Mouse (Mus musculus) hindbrain, embryonic 15.5 days (tissue): Measurements from ENCODE around the gene Zfp697. TPM values are rescaled to one million over a fixed set of nuclear protein-coding genes. Genes with fewer than 3 reads are reported as not detected.
A peak's percentile ranks its signal among the peaks of the same experiment; 100 is the strongest.
"Not testable (repeated sequence)": the region's sequence is repeated elsewhere in the genome, so short reads cannot be mapped to it uniquely, and the experiment has no call there.

ENCODE experiments used
- ATAC-seq: fragments of 200-750 bp; cut with Nextera tagmentation; 2 replicates; pipeline ENCODE4 v1.8.0; 2017; ENCODE audit warnings: low read depth, moderate number of reproducible peaks, moderate TSS enrichment; ENCODE audit not compliant: low FRiP score
- H3K27ac ChIP-seq: fragments of 300-500 bp; sonication (generic); replicated peaks from 2 replicates; pipeline ENCODE4 v1.5.1; 2015; ENCODE audit warnings: mild to moderate bottlenecking, inconsistent platforms
- H3K27me3 ChIP-seq: fragments of 300-500 bp; sonication (generic); 2 replicates; pipeline ENCODE4 v1.6.1; 2015; ENCODE audit warnings: control low read depth, inconsistent platforms
- H3K36me3 ChIP-seq: fragments of 300-500 bp; sonication (generic); 2 replicates; pipeline ENCODE4 v1.6.1; 2015; ENCODE audit warnings: control low read depth, inconsistent platforms
- H3K4me1 ChIP-seq: fragments of 300-500 bp; sonication (generic); replicated peaks from 2 replicates; pipeline ENCODE4 v1.6.1; 2015; ENCODE audit warnings: control low read depth, inconsistent platforms
- H3K4me2 ChIP-seq: fragments of 300-500 bp; sonication (generic); 2 replicates; pipeline ENCODE4 v1.6.1; 2015; ENCODE audit warnings: moderate library complexity, mild to moderate bottlenecking, inconsistent platforms
- H3K4me3 ChIP-seq: fragments of 300-500 bp; sonication (generic); 2 replicates; pipeline ENCODE4 v1.5.1; 2015; ENCODE audit warnings: mild to moderate bottlenecking, inconsistent platforms
- H3K9ac ChIP-seq: fragments of 300-500 bp; sonication (generic); 2 replicates; pipeline ENCODE4 v1.6.1; 2015; ENCODE audit warnings: inconsistent platforms
- H3K9me3 ChIP-seq: fragments of 300-500 bp; sonication (generic); 2 replicates; pipeline ENCODE4 v1.6.1; 2016; ENCODE audit warnings: control low read depth, inconsistent platforms
- WGBS: fragments of 180-500 bp; shearing (Covaris S2); methylation state at CpG from one replicate; pipeline ENCODE4 v1.1.7; 2015; 5-methylcytosine and 5-hydroxymethylcytosine counted together
- polyA plus RNA-seq: library from polyadenylated mRNA; unstranded; fragments of >200 nt; fragmentation: Nextera tagmentation; extraction: Ambion mirVana; gene quantifications from 2 replicates; pipeline ENCODE4 v1.2.1, GENCODE M21; 2015

Gene Zfp697
- polyA plus RNA-seq, 1 experiment from 2014 or later, result 14.7 TPM

DNA sequence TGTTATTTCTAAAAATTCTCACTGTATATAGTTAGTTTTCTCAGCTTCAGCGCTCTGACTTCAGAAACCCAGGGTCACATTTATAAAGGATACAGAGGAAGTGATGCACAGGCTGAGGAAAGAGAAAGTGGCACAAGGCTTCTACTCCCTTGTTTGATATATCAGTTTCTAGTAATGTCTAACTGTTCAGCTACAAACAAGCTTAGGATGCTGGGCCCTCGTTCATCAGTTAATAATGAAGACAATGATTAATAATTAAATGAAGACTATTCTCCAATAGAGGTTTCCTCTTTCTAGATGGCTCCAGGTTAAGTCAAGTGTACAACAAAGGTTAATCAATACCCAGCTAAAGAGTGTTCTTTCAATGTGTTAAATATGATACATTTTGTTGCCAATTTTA lies 181.6 kb downstream of the Zfp697 start:
- no CpG with 5 or more reads among the region's 2 CpGs for WGBS
- H3K27ac ChIP-seq, H3K9ac ChIP-seq, H3K36me3 ChIP-seq, H3K9me3 ChIP-seq, H3K4me2 ChIP-seq, ATAC-seq, H3K27me3 ChIP-seq, H3K4me3 ChIP-seq, H3K4me1 ChIP-seq: not testable (repeated sequence)

- not testable (repeated sequence) for ATAC-seq, H3K4me2 ChIP-seq, H3K4me1 ChIP-seq, H3K9me3 ChIP-seq, H3K36me3 ChIP-seq, H3K4me3 ChIP-seq, H3K27me3 ChIP-seq, H3K9ac ChIP-seq, H3K27ac ChIP-seq
- WGBS, result no CpG with 5 or more reads among the region's 3 CpGs
Measured at GRCm38 (mm10) chr3:98564894-98565293, 182.6 kb downstream of the Zfp697 start.

GRCm38 (mm10) chr3:98567717-98568116 lies 185.5 kb downstream of the Zfp697 start:
- not testable (repeated sequence) for H3K4me3 ChIP-seq, H3K9me3 ChIP-seq, H3K9ac ChIP-seq, H3K27me3 ChIP-seq, H3K4me1 ChIP-seq, H3K36me3 ChIP-seq, H3K4me2 ChIP-seq, H3K27ac ChIP-seq
- 86% methylated on average over 2 of the region's 2 CpGs for WGBS
- ATAC-seq, result 0 out of 2 replicates have a peak, but pooled peaks have one; percentile 51

DNA sequence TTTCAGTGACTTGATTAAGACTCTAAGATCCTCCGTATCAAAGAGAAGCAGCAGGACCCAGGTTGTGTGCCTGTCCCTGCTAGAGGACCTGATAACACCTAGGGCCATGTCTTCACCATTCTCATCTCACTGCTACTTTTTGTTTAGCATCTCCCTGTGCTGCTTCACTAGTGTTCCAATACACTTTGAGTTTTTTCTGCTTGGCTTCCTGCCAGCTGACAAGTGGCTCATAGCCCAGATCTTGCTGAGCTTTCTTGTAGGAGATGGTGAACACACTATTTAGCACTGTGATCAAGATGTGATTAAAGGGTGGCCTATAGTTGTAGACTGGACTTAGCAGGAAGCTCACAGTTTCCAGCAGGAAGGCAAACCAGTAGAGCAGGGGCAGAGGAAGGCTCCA lies 198.8 kb downstream of the Zfp697 start:
- not testable (repeated sequence) for H3K4me3 ChIP-seq, H3K36me3 ChIP-seq, H3K27ac ChIP-seq, ATAC-seq, H3K27me3 ChIP-seq, H3K9ac ChIP-seq, H3K9me3 ChIP-seq, H3K4me1 ChIP-seq, H3K4me2 ChIP-seq
- 92% methylated on average over 1 of the region's 1 CpGs for WGBS

DNA sequence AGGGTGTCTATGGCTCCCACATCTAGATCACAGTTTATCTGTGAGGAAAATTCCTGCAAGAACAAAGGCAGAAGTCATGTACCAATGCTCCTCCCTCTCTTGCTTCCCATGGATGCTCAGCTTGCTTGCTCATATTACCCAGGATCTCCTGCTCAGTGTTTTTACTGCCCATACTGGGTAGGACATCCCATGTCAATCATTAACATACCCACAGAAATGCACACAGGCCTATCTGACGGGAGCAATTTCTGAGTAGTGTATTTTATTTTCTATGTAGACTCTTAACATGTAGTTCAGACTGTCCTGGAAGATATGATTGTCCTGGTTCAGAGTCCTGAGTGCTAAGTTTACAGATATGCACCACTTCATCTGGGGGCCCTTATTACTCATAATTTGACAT lies 199.9 kb downstream of the Zfp697 start:
- H3K9me3 ChIP-seq, H3K4me1 ChIP-seq, H3K4me2 ChIP-seq, ATAC-seq, H3K4me3 ChIP-seq, H3K27me3 ChIP-seq, H3K27ac ChIP-seq, H3K36me3 ChIP-seq, H3K9ac ChIP-seq: not testable (repeated sequence)
- no CpG with 5 or more reads among the region's 1 CpGs for WGBS

- not testable (repeated sequence) for ATAC-seq, H3K27me3 ChIP-seq, H3K27ac ChIP-seq, H3K4me3 ChIP-seq, H3K4me2 ChIP-seq, H3K36me3 ChIP-seq, H3K9ac ChIP-seq, H3K9me3 ChIP-seq, H3K4me1 ChIP-seq
Measured at GRCm38 (mm10) chr3:98582622-98583021, 200.4 kb downstream of the Zfp697 start.

- no peak for ATAC-seq
- H3K27me3 ChIP-seq, result no peaks in the 10 kb centered on the region
- no peak overlapping the region for H3K4me3 ChIP-seq
- no peak overlapping the region for H3K9ac ChIP-seq
- no peaks in the 10 kb centered on the region for H3K4me1 ChIP-seq
- 92% methylated on average over 2 of the region's 2 CpGs for WGBS
- H3K27ac ChIP-seq, result no peak overlapping the region
- H3K4me2 ChIP-seq, result no peak overlapping the region
- H3K36me3 ChIP-seq, result no peaks in the 10 kb centered on the region
- no peaks in the 10 kb centered on the region for H3K9me3 ChIP-seq
Measured at GRCm38 (mm10) chr3:98587721-98588120, 205.5 kb downstream of the Zfp697 start.

DNA sequence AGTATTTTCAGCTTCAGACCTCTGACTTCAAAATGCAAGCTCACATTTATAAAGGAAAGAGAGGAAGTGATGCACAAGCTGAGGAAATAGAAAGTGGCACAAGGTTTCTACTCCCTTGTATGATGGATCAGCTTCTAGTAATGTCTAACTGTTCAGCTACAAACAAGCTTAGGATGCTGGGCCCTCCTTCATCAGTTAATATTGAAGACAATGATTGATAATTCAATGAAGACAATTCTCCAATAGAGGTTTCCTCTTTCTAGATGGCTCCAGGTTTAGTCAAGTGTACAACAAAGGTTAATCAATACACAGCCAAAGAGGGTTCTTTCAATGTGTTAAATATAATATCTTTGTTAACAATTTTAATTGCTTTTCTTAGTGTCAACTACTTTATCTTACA lies 206.4 kb downstream of the Zfp697 start, which contains the start of gene Gm10681:
Gene Gm10681, minus strand, starts transcription at position 101 of the 400 bp plus-strand sequence.
- H3K27me3 ChIP-seq, result no peaks in the 10 kb centered on the region
- H3K9me3 ChIP-seq, result no peaks in the 10 kb centered on the region
- no peak for ATAC-seq

DNA sequence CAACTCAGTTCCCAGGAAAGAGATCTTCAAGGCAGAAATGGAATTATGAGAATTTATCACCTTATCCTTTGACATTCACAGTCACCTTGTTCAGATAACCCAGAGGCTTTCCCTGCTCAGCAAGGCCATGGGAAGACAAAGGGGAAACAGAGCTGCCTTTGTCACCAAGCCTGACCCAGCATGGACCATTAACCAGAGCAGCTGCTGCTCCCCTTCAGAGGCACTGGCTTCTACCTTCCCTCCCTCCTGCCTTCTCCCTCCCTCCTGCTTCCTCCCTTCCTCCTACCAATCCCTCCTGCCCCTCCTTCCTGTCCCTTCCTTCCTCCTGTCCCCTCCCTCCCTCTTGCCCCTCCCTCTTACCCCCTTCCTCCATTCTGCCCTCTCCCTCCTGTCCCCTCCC lies 231.3 kb downstream of the Zfp697 start:
- not testable (repeated sequence) for ATAC-seq, H3K4me3 ChIP-seq, H3K9me3 ChIP-seq, H3K4me1 ChIP-seq, H3K9ac ChIP-seq, H3K27ac ChIP-seq, H3K27me3 ChIP-seq, H3K36me3 ChIP-seq, H3K4me2 ChIP-seq

More for the DNA sequence above, 206.4 kb downstream of the Zfp697 start, which contains the start of gene Gm10681:
- Histone ChIP-seq H3K9ac (no peak within 1 kb of the TSS), H3K36me3 (no peaks in the 10 kb centered on the region), H3K4me3 (no peak within 1 kb of the TSS), H3K27ac (no peak within 1 kb of the TSS), H3K4me2 (no peak within 1 kb of the TSS), H3K4me1 (no peaks in the 10 kb centered on the region)

DNA sequence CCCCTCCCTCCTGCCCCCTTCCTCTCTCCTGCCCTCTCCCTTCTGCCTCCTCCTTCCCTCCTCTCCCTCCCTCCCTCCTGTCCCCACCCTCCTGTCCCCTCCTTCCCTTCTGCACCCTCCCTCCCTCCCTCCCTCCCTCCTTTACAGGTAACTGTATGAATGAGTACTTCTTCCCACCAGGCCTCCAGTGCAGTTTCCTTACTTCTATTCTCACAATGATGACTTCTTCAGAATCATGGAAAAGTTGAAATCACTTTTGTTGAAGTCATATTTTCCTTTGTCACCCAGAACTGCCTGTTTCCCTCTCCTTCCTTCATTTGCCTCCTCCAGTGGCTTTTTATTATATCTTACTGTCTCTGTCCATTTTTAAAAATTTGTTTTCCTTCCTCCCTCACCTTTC lies 231.7 kb downstream of the Zfp697 start:
- H3K27me3 ChIP-seq, result no peaks in the 10 kb centered on the region
- H3K4me2 ChIP-seq, result no peak overlapping the region
- no peaks in the 10 kb centered on the region for H3K9me3 ChIP-seq
- H3K9ac ChIP-seq, result no peak overlapping the region
- no peaks in the 10 kb centered on the region for H3K4me1 ChIP-seq
- H3K36me3 ChIP-seq, result no peaks in the 10 kb centered on the region
- H3K4me3 ChIP-seq, result no peak overlapping the region
- no peak for ATAC-seq
- no peak overlapping the region for H3K27ac ChIP-seq

- not testable (repeated sequence) for H3K9me3 ChIP-seq
Measured at GRCm38 (mm10) chr3:98614406-98614927, 232.2 kb downstream of the Zfp697 start.

DNA sequence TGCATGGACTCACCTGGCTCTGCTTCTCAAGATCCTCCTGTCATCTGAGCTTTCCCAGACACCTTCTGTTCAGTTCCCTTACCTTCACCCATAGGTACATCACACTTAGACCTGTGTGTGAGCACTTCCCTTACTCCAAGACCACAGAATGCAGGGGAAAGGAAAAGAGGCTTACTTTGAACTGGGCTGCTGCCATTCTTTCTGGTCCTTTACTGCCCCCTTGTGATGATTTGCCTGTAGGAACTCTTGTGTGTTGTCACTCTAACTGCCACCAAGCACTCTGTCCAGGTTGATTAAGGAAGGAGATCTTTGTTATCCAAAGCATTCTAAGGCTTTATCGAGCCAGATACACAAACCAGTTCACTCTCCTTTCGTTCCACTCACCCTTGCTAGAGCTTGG lies 234.0 kb downstream of the Zfp697 start:
- H3K27ac ChIP-seq, H3K36me3 ChIP-seq, H3K4me1 ChIP-seq, H3K27me3 ChIP-seq, ATAC-seq, H3K9ac ChIP-seq, H3K4me3 ChIP-seq, H3K4me2 ChIP-seq, H3K9me3 ChIP-seq: not testable (repeated sequence)
- WGBS, result 25% methylated on average over 2 of the region's 2 CpGs

More at GRCm38 (mm10) chr3:98614406-98614927, 232.2 kb downstream of the Zfp697 start:
- not testable (repeated sequence) for H3K36me3 ChIP-seq, H3K9ac ChIP-seq, H3K4me1 ChIP-seq, H3K4me3 ChIP-seq, H3K27ac ChIP-seq, H3K27me3 ChIP-seq, ATAC-seq, H3K4me2 ChIP-seq
- WGBS, result 67% methylated on average over 2 of the region's 2 CpGs

DNA sequence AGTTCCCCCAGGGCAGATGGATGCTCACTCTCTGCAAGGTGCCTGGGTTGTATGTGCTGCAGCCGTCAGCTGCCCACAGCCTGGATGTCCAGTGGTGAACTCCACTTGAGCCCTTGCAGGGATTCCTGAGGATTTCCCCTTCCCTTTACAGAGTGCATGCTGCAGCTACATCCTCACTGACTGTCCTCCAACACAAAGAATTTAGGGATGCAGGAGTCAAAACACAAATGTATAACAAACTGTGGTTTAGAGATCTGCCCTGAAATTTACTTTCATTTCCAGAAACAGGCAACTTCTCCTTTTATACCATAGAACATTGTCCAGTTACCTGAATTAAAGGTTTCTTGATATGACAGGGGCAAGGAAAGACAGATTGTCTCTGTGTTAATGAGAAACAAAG lies 234.5 kb downstream of the Zfp697 start:
- H3K27ac ChIP-seq, H3K36me3 ChIP-seq, H3K4me1 ChIP-seq, H3K9me3 ChIP-seq, H3K9ac ChIP-seq, H3K27me3 ChIP-seq, H3K4me2 ChIP-seq, ATAC-seq, H3K4me3 ChIP-seq: not testable (repeated sequence)
- WGBS, result 85% methylated on average over 1 of the region's 1 CpGs
